Mouse (Mus musculus): Measurements from ENCODE around the gene Cyth2.

Gene Cyth2

DNA sequence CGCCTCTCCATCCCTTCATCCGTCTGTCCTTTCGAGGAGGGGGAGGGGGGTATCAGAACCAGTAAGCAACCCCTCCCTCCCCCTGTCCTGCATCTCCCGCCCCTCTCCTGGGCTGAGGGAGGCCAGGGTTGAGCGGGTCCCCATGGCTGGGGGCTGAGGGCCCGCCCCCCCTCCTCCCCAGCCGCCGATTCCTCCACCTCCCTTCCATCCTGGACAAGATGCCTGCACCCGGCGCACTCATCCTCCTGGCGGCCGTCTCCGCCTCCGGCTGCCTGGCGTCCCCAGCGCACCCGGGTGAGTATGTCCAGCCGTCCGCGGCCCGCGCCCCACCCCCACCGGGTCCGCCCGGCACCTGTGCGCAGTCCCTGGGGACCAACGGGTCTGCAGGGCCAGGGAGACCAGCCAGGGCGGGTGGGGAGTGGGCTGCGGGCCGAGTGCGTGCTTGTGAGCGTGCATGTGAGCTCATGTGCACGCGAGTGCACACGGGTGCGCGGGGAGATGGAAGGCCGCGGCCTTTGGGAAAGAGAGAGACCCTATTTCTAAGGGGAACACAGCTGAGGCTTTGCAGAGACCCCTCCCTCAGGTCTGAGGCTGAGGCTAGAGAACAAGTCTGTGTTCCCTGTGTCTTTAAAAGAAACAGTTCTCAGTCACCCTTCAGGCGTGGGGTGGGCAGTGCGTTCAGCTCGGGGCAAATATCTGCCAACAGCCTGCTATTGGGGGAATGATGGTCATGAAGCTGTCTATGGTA lies 28.8 kb downstream of the Cyth2 start:
- peak; percentile 73 for DNase-seq (ENCODE audit: low spot score)

- peak; percentile 76 for DNase-seq (ENCODE audit: low spot score)
These were observed 29.6 kb downstream of the Cyth2 start, which contains the start of gene Sult2b1 for GRCm38 (mm10) chr7:45784524-45785372. Gene Sult2b1, minus strand, starts transcription at chr7:45784669.

DNA sequence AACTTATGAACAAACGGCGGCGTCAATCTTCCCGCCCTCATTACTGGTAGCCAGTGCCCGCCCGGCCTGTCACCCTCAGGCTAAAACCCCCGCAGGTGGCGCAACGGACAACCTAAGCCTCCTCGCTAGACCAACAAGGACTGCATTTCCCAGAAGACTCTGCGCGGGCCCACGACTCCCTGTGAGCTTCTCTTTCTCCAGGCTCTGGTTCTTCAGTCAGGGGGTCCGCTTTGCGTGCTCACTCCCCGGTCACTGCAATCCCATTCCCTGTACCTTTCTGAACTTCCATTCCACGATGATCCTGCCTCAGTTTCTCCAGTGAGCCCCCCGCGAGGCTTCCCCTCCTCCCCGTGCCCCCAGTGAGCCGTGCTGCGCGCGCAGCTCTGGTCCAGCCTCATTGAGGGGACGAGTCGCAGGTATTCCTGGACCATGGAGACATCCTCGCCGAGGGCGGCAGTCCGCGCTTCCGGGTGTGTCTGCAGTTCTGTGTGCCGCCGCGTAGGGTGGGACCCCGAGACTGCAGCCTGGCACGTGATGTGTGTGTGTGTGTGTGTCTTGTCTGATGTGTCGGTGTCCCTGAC lies 30.8 kb downstream of the Cyth2 start, which contains the start of gene Lmtk3:
Gene Lmtk3, plus strand, starts transcription at position 228 of the 581 bp plus-strand sequence.
- peak; percentile 77 for DNase-seq (ENCODE audit: low spot score)

DNA sequence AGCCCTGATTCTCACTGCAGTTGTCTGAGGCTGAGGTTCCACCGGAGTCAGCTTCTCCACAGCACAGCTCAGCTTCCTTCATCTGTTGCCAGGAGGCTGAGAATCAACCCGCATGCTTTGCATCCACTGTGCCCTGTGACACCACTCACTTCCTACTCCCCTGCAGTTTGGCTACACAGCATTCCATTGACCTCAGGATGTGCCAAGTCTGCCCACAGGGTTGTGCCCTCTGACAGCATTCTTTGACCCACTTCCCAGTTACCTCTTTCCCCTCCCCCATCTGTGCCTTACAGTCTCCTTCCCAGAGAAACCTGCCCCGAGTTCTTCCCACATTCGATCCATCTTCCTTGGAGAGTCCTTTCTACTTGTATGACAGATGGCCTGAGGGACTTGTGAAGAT lies 32.1 kb downstream of the Cyth2 start:
- no peak for DNase-seq (ENCODE audit: low spot score)

GRCm38 (mm10) chr7:45779081-45779641 lies 35.2 kb downstream of the Cyth2 start:
- no peak for DNase-seq (ENCODE audit: low spot score)

GRCm38 (mm10) chr7:45775237-45775636 lies 39.1 kb downstream of the Cyth2 start:
- no peak for DNase-seq (ENCODE audit: low spot score)

DNA sequence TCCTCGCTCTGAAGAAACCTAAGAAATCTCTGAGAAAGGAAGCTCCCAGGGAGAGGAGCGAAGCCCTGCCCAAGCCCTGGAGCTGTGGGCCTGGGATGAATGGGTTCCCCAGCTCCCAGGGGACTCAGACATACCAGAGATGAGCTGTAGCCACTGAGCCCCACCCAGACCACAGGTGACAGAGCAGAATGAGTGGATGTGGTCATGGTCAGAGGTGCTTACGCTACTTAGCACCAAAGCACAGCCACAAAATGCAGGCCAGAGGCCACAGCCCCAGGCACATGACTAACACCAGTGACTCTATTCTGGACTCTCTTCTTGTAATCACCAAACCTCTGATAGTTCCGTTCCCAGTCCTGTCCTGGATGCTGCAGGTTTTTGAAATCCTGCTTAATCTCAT lies 43.3 kb downstream of the Cyth2 start:
- DNase-seq (ENCODE audit: low spot score), result no peak

DNA sequence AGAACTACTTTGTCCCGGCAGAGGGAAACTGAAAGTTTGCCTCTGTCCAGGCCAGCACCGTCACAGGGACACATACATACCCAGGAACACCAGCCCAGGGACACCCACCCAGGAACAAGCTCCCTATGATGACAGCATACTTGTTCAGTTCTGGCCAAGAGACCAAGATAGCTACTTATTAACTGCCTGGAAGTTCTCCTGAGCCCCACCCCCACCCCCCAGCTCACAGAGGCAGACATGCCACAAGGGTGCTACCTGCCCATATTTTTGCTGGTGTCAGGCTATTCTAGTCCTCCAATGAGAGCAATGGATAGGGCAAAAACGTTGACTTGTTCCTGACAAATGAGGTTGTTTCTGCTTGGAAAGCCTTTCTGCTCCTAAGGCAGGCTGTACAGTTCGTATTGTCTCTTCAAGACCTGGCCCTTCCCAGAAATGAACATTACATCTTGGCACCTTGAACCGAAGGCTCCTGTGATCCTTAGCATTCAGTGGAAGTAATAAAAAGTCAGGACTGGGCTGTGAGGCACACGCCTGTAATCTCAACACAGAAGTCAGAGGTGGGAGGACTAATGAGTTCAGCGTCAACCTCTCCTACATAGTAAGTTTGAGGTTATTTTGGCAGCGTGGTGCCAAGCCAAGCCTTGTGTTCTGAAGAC lies 43.8 kb downstream of the Cyth2 start:
- DNase-seq (ENCODE audit: low spot score), result no peak

DNA sequence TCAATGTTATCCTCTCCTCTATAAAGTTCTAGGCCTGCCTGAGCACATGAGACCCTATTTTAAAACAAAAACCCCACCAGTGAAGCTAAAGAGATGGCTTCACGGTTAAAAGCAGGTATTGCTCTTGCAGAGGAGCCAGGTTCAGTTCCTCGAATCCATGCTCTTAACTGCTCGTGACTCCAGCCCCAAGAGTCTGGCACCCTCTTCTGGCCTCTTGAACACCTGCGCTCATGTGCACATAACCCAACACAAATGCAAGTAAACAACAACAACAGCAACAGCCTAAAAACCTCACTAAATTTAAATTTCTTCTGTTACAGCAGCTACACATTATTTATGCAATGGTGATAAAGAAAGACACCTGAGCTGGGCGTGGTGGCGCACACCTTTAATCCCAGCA lies 46.9 kb downstream of the Cyth2 start:
- DNase-seq (ENCODE audit: low spot score), result no peak

DNA sequence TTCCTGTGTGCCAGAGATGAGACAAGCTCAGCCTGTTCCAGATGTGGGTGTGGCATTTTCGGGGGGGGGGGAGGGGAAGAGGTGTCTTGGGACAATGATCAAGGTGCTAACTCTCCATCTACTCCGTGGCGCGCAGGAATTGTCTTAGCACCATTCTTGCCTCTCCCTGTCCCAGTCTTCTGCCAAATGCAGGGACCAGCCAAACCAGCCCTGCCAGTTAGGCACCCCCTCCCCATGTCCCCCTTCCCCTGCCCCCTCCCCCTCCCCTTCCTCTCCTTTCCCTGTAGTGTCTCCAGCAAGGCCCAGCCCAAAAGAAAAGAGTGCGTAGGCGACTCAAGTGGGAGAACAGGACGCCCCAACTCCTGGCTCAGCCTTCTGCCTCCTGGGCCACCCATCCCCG lies 47.6 kb downstream of the Cyth2 start:
- DNase-seq (ENCODE audit: low spot score), result no peak

- no peak for DNase-seq (ENCODE audit: low spot score)
These were observed 48.4 kb downstream of the Cyth2 start for GRCm38 (mm10) chr7:45765995-45766394.

- no peak for DNase-seq (ENCODE audit: low spot score)
These were observed 54.2 kb downstream of the Cyth2 start for GRCm38 (mm10) chr7:45760151-45760550.

DNA sequence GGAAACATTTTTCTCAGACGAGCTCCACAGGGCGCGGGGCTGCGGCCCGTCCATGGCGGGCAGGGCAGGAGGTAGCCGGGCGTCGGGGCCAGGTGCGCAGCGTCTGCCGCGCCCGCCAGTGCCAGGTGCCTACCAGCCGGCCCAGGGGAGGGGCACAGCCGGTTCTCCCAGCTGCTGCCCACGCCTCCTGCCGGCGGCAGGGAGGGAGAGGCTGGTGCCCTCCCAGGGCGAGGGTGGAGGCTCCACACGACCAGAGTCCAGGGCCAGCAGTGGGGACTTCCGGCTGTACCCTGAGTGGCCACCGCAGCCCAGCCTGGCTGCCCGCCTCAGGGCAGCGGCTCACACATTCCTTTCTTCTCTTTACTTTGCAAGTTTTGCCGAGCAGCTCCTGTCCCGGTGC lies 55.0 kb downstream of the Cyth2 start:
- DNase-seq (ENCODE audit: low spot score), result no peak
